Mouse (Mus musculus) kidney, postnatal 0 days (tissue): ENCODE results near the gene Prdm2. TPM values are rescaled to one million over a fixed set of nuclear protein-coding genes. Genes with fewer than 3 reads are reported as not detected.

ENCODE experiments used
- ATAC-seq: fragments of 200-750 bp; cut with Nextera tagmentation; replicated peaks from 2 replicates; pipeline ENCODE4 v1.8.0; 2017; ENCODE audit warnings: low read depth, moderate number of reproducible peaks, moderate TSS enrichment, moderate library complexity; ENCODE audit not compliant: low FRiP score
- DNase-seq: peaks from one replicate; pipeline ENCODE4 v3.0.0-alpha.2; 2016; ENCODE audit warnings: low spot score
- H3K27ac ChIP-seq: fragments of 300-500 bp; sonication (generic); 2 replicates; pipeline ENCODE4 v1.5.1; 2014; ENCODE audit warnings: mild to moderate bottlenecking
- H3K27me3 ChIP-seq: fragments of 300-500 bp; sonication (generic); 2 replicates; pipeline ENCODE4 v1.6.1; 2014; ENCODE audit warnings: low read length, mixed read lengths; ENCODE audit not compliant: insufficient read depth
- H3K36me3 ChIP-seq: fragments of 300-500 bp; sonication (generic); 2 replicates; pipeline ENCODE4 v1.6.1; 2014; ENCODE audit warnings: low read length, mixed read lengths; ENCODE audit not compliant: insufficient read depth
- H3K4me1 ChIP-seq: fragments of 300-500 bp; sonication (generic); replicated peaks from 2 replicates; pipeline ENCODE4 v1.6.1; 2014; ENCODE audit warnings: antibody characterized with exemption, low read length, mixed read lengths; ENCODE audit not compliant: insufficient read depth
- H3K4me2 ChIP-seq: fragments of 300-500 bp; sonication (generic); 2 replicates; pipeline ENCODE4 v1.6.1; 2014; ENCODE audit warnings: mild to moderate bottlenecking, low read length, moderate library complexity, mixed read lengths
- H3K4me3 ChIP-seq: fragments of 300-500 bp; sonication (generic); replicated peaks from 2 replicates; pipeline ENCODE4 v1.5.1; 2014; ENCODE audit warnings: low read depth, low read length
- H3K9ac ChIP-seq: fragments of 300-500 bp; sonication (generic); 2 replicates; pipeline ENCODE4 v1.6.1; 2014; ENCODE audit warnings: low read depth, low read length
- H3K9me3 ChIP-seq: fragments of 300-500 bp; sonication (generic); replicated peaks from 2 replicates; pipeline ENCODE4 v1.6.1; 2016; ENCODE audit warnings: low read length, inconsistent platforms, mixed read lengths
- CTCF ChIP-seq: IDR thresholded peaks from 2 replicates; pipeline ENCODE4 v1.5.1; 2016; ENCODE audit warnings: antibody characterized with exemption, low read depth, mild to moderate bottlenecking, moderate library complexity
- WGBS: fragments of 180-500 bp; shearing (Covaris S2); extraction: QIAGEN DNeasy Blood & Tissue Kit; methylation state at CpG from one replicate; pipeline ENCODE4 v1.1.7; 2014; 5-methylcytosine and 5-hydroxymethylcytosine counted together
- polyA plus RNA-seq: library from polyadenylated mRNA; unstranded; fragments of >200 nt; fragmentation: Nextera tagmentation; extraction: Ambion mirVana; gene quantifications from 2 replicates; pipeline ENCODE4 v1.2.1, GENCODE M21; 2015

Prdm2 gene
- polyA plus RNA-seq, 1 experiment from 2014 or later, result 8.0 TPM

DNA sequence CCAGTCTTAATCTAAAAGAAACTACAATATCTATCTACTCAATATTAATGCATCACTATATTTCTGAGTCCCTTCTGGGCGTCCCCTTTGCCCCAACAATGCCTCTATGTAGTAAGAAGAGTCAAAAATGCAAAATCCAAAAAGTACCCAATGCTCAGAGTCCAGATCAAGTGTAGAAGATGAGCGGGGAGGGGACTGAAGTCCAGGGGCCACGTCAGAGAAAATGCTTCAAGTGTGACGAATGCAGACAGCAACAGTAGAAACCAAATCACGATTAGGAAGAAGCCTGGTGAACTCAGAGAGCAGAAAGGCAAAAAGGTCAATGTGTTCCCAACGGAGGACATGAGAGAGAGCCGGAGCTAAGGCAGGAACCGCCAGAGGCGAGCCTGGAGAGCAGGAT lies 27.3 kb downstream of the Prdm2 start:
- no peaks in the 10 kb centered on the region for H3K9me3 ChIP-seq
- H3K36me3 ChIP-seq, result no peaks in the 10 kb centered on the region
- H3K4me3 ChIP-seq, result no peak overlapping the region
- ATAC-seq (no peak), DNase-seq (no peak)
- no peak overlapping the region for H3K9ac ChIP-seq
- H3K4me2 ChIP-seq, result no peak overlapping the region
- 64% methylated on average over 9 of the region's 9 CpGs for WGBS
- TF ChIP-seq CTCF, result no peak
- H3K27me3 ChIP-seq, result no peaks in the 10 kb centered on the region
- no peaks in the 10 kb centered on the region for H3K4me1 ChIP-seq
- no peak overlapping the region for H3K27ac ChIP-seq

DNA sequence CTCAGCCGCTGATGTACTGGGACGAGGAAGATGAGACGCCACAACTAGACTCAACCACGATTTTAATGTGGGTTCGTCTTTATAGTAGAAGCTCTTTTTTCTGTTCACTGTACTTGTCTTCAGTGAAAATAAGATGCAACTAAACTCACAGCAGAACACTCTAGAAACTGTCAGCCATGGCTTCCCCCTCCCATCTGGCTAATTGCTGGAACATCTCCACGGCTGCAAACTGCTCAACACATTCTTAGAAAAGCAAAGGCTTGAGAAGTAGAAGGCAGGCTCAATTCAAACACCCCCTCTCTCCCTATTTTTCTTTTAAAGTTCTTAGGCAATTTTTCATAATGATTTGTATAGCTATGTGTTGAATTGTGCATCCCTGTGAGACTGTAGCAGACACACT lies 29.7 kb downstream of the Prdm2 start:
- ATAC-seq (no peak), DNase-seq (no peak)
- TF ChIP-seq CTCF, result no peak
- no peak overlapping the region for H3K9ac ChIP-seq
- H3K4me2 ChIP-seq, result no peak overlapping the region
- no peaks in the 10 kb centered on the region for H3K27me3 ChIP-seq
- WGBS, result 88% methylated on average over 6 of the region's 6 CpGs
- no peaks in the 10 kb centered on the region for H3K9me3 ChIP-seq
- no peak overlapping the region for H3K27ac ChIP-seq
- H3K4me3 ChIP-seq, result no peak overlapping the region
- no peaks in the 10 kb centered on the region for H3K4me1 ChIP-seq
- H3K36me3 ChIP-seq, result peaks cover 5% of the 10 kb centered on the region; the same call in 1 of the 2 replicates

DNA sequence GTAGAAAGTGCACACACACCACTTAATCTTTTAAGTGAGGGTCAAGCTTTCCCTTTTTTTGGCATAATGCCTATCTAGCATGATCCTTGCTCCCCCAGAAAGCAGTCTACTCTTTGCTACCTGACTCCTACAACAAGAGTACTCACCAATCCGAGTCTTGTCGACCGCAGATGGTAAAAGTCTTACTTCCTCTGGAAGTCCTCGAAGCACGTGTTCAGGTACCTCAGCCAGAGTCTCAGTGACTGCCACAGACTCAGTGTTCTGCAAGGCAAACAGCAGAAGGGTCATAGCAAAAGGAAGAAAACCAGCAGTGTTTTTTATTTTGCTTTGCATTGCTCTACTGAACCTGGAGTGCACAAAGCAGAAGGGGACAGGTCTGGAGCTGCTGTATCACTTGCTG lies 32.1 kb downstream of the Prdm2 start:
- no peaks in the 10 kb centered on the region for H3K4me1 ChIP-seq
- no peak for DNase-seq
- H3K27me3 ChIP-seq, result no peaks in the 10 kb centered on the region
- 89% methylated on average over 5 of the region's 5 CpGs for WGBS
- no peak for TF ChIP-seq CTCF
- H3K27ac ChIP-seq, result no peak overlapping the region
- H3K36me3 ChIP-seq, result peaks cover 5% of the 10 kb centered on the region; the same call in 1 of the 2 replicates
- H3K9me3 ChIP-seq, result no peaks in the 10 kb centered on the region
- no peak overlapping the region for H3K9ac ChIP-seq
- H3K4me3 ChIP-seq, result no peak overlapping the region
- no peak for ATAC-seq
- no peak overlapping the region for H3K4me2 ChIP-seq

DNA sequence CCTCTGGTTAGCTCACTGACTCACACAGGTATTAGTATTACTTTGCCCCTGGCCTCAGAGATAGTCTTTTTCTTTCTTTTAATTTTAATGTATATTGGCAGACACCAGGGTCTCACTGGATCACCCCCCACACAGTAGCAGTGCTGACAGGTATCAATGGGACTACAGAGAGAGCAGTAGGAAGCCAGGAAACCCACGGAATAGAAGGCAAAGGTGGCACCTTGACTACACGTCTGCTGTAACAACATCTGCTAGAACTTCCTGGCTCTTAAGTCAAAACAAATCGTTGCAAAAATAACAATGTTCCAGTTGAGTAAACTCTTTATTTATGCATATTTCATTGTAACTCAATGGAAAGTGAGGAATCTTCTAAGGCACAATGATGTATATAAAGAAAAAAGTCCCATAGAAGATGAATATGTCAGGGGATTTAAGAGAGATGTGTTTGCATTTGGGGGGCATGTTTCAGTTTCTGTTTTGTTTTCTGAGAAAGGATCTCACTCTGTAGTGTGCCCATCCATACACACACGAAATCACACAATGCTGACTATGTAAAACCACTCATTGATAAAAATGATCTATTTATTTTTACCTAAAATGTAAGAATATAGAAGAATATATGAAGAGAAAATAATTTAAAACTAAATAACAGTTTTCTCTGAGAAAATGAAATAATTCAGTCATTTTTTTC lies 41.0 kb downstream of the Prdm2 start:
- H3K4me1 ChIP-seq, result no peaks in the 10 kb centered on the region
- H3K9me3 ChIP-seq, result no peaks in the 10 kb centered on the region
- 0 out of 2 replicates have a peak, but pooled peaks cover 2% of the 10 kb centered on the region for H3K36me3 ChIP-seq
- no peaks in the 10 kb centered on the region for H3K27me3 ChIP-seq
- 31% methylated on average over 4 of the region's 4 CpGs for WGBS
- DNase-seq (no peak), ATAC-seq (no peak)
- H3K9ac ChIP-seq, result no peak overlapping the region
- no peak for TF ChIP-seq CTCF
- H3K27ac ChIP-seq, result no peak overlapping the region
- no peak overlapping the region for H3K4me3 ChIP-seq
- H3K4me2 ChIP-seq, result no peak overlapping the region

- WGBS, result 63% methylated on average over 2 of the region's 2 CpGs
- H3K9me3 ChIP-seq, result no peaks in the 10 kb centered on the region
- no peak overlapping the region for H3K9ac ChIP-seq
- H3K27ac ChIP-seq, result no peak overlapping the region
- H3K4me2 ChIP-seq, result no peak overlapping the region
- ATAC-seq, result peak; percentile 89
- H3K27me3 ChIP-seq, result no peaks in the 10 kb centered on the region
- H3K4me3 ChIP-seq, result no peak overlapping the region
- TF ChIP-seq CTCF, result no peak
- 0 out of 2 replicates have a peak, but pooled peaks cover 2% of the 10 kb centered on the region for H3K36me3 ChIP-seq
- H3K4me1 ChIP-seq, result no peaks in the 10 kb centered on the region
- peak; percentile 32 for DNase-seq
Observed at GRCm38 (mm10) chr4:143170290-143170689, 42.5 kb downstream of the Prdm2 start.

DNA sequence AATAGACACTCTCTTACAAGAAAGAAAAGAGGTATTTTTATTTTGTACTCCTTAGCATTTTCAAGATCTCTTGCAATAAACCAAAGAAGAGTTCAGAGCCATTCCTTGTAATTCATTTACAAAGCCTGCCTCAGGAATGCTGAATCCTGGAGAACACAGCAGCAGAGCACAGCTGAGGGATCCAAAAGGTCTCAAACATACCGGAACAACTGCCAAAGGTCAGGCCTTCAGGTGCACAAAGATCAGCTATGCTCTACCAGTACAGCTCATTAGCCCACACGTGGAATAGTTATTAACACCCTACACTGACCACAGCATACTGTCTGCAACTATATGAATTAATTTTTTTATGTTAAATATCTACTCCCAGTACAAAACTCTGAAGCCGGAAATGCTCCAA lies 44.7 kb downstream of the Prdm2 start:
- ATAC-seq (peak; percentile 65), DNase-seq (peak; percentile 25)
- Histone ChIP-seq H3K27me3 (no peaks in the 10 kb centered on the region), H3K27ac (no peak overlapping the region), H3K4me3 (no peak overlapping the region), H3K4me1 (no peaks in the 10 kb centered on the region), H3K4me2 (no peak overlapping the region), H3K9me3 (no peaks in the 10 kb centered on the region), H3K9ac (no peak overlapping the region), H3K36me3 (0 out of 2 replicates have a peak, but pooled peaks cover 2% of the 10 kb centered on the region)
- TF ChIP-seq CTCF, result no peak
- 67% methylated on average over 3 of the region's 3 CpGs for WGBS
